ENCODE assay signal across 17 mouse cellular contexts in genomic region chr8:110642331-110642730, GRCm38 (mm10). TPM values are rescaled to one million over a fixed set of nuclear protein-coding genes. Genes with fewer than 3 reads are reported as not detected.
DNase-seq lines count a peak whose midpoint lies in the region; ATAC-seq and TF ChIP-seq lines count a peak whose summit lies in the region.
"Had no signal": no experiment of that assay in that cellular context is flagged by ENCODE, and none has a peak within 500 bp of the region (broad histone marks: within the 10 kb centered on the region; RNA-seq: fewer than 3 reads in every experiment).

No protein-coding gene starts in this region.

- H3K9me3 ChIP-seq in heart, postnatal 0 days (replicated peaks; ENCODE audit: control insufficient read depth, low read length), result no peaks in the 10 kb centered on the region
- H3K9me3 ChIP-seq in heart, embryonic 11.5 days (replicated peaks; ENCODE audit: control insufficient read depth, low read length), result no peaks in the 10 kb centered on the region
- H3K9me3 ChIP-seq: forebrain, embryonic 13.5 days; heart, embryonic 12.5 days; limb, embryonic 13.5 days had no signal

- no peaks in the 10 kb centered on the region for H3K4me1 ChIP-seq in heart, postnatal 0 days (ENCODE audit: control insufficient read depth, insufficient read depth)
- peaks cover 2% of the 10 kb centered on the region; the same call in 1 of the 2 replicates for H3K4me1 ChIP-seq in heart, embryonic 11.5 days (ENCODE audit: control insufficient read depth, insufficient read depth, low read length)
- H3K4me1 ChIP-seq: forebrain, embryonic 13.5 days; limb, embryonic 13.5 days had no signal

- no peak overlapping the region for H3K9ac ChIP-seq in heart, postnatal 0 days (replicated peaks; ENCODE audit: low read depth, low read length)
- H3K9ac ChIP-seq in heart, embryonic 11.5 days (ENCODE audit: low read depth, low read length), result no peak overlapping the region
- H3K9ac ChIP-seq: forebrain, embryonic 13.5 days; heart, embryonic 12.5 days; limb, embryonic 13.5 days; liver, embryonic 14.5 days had no signal

- no peak overlapping the region for H3K4me2 ChIP-seq in heart, postnatal 0 days (ENCODE audit: low read depth, low read length)
- H3K4me2 ChIP-seq in heart, embryonic 11.5 days, result no peak overlapping the region
- H3K4me2 ChIP-seq: forebrain, embryonic 13.5 days; heart, embryonic 12.5 days; limb, embryonic 13.5 days had no signal

- no peak overlapping the region for H3K4me3 ChIP-seq in heart, postnatal 0 days (ENCODE audit: low read depth, low read length)
- H3K4me3 ChIP-seq in heart, embryonic 11.5 days (ENCODE audit: low read depth, low read length), result no peak overlapping the region
- H3K4me3 ChIP-seq: erythroblast, embryonic 14.5 days; forebrain, embryonic 13.5 days; heart, embryonic 12.5 days; limb, embryonic 13.5 days had no signal

- TF ChIP-seq CTCF in heart, postnatal 0 days (IDR thresholded peaks at IDR 0.05; ENCODE audit: low read depth), result 0 out of 2 replicates have a peak, but pooled peaks have one; percentile 2

- H3K27ac ChIP-seq in heart, postnatal 0 days (ENCODE audit: low read depth), result no peak overlapping the region
- H3K27ac ChIP-seq in heart, embryonic 11.5 days (ENCODE audit: low read depth, low read length), result no peak overlapping the region
- H3K27ac ChIP-seq: forebrain, embryonic 13.5 days; limb, embryonic 13.5 days; liver, embryonic 14.5 days had no signal

- 51% methylated on average over 5 of the region's 5 CpGs for WGBS in heart, postnatal 0 days
- 91% methylated on average over 5 of the region's 5 CpGs for WGBS in heart, embryonic 11.5 days (ENCODE audit: insufficient replicate concordance)

- H3K36me3 ChIP-seq in heart, postnatal 0 days (replicated peaks; ENCODE audit: control insufficient read depth, insufficient read depth, low read length), result peaks cover 23% of the 10 kb centered on the region
- no peaks in the 10 kb centered on the region for H3K36me3 ChIP-seq in heart, embryonic 11.5 days (ENCODE audit: control insufficient read depth, insufficient read depth, low read length)

- no peak for ATAC-seq in heart, postnatal 0 days (ENCODE audit: insufficient read depth, low read depth)
- no peak for ATAC-seq in heart, embryonic 11.5 days (replicated peaks; ENCODE audit: insufficient number of reproducible peaks, low FRiP score, low TSS enrichment)
- ATAC-seq in megakaryocyte-erythroid progenitor cell, adult 5-6 weeks (replicated peaks; ENCODE audit: low FRiP score, low TSS enrichment, poor library complexity, severe bottlenecking), result no peak
- ATAC-seq: forebrain, embryonic 13.5 days; hindbrain, embryonic 16.5 days; intestine, embryonic 16.5 days had no signal

- no peak for TF ChIP-seq EP300 in heart, postnatal 0 days (IDR thresholded peaks at IDR 0.05; ENCODE audit: low read depth)

- peak; percentile 56 for DNase-seq in adrenal gland, adult 2 months
- DNase-seq in adrenal gland, adult 18-20 months (ENCODE audit: low spot score in 2 of 2), result no peak
- DNase-seq in heart, postnatal 0 days (ENCODE audit: low spot score), result peak; percentile 31
- DNase-seq in brain, adult 2 months (ENCODE audit: low read depth, low spot score), result peak; percentile 84
- DNase-seq in cerebellum, adult 9-10 months, result peak; percentile 77
- no peak for DNase-seq in spleen, postnatal 4 days (ENCODE audit: low spot score in 2 of 2)
- DNase-seq: layer of hippocampus, postnatal 36 days; right cerebral cortex, postnatal 25 days had no signal

- H3K27me3 ChIP-seq in heart, postnatal 0 days (ENCODE audit: control insufficient read depth, insufficient read depth, low read length), result no peaks in the 10 kb centered on the region
- H3K27me3 ChIP-seq in heart, embryonic 11.5 days (ENCODE audit: control insufficient read depth, insufficient read depth, low read length), result no peaks in the 10 kb centered on the region
- H3K27me3 ChIP-seq: forebrain, embryonic 13.5 days; heart, embryonic 12.5 days; limb, embryonic 13.5 days had no signal

RNA-seq across cellular contexts. Expression of gene Vac14, which starts 23.9 kb away (rescaled TPM):
- total RNA-seq in adrenal gland, adult 2 months (2021), result 10 to 100 TPM; 29.8 to 37.5 TPM
- polyA plus RNA-seq in adrenal gland, adult 2 months (2012; rRNA removed), result 40.9 and 47.0 TPM in 2 replicates
- 10 to 100 TPM; 29.8 to 32.8 TPM for total RNA-seq in adrenal gland, adult 18-20 months (2021)
- 13.6 and 23.2 TPM in 2 replicates for total RNA-seq in heart, postnatal 0 days (2014; rRNA removed; ENCODE audit: low replicate concordance)
- polyA plus RNA-seq in heart, postnatal 0 days (2015; fragmentation: Nextera tagmentation; extraction: Ambion mirVana), result 8.9 and 10.3 TPM in 2 replicates
- 21.6 and 22.7 TPM in 2 replicates for polyA plus RNA-seq in heart, embryonic 11.5 days (2014; fragmentation: Nextera tagmentation; extraction: Ambion mirVana)
- total RNA-seq in megakaryocyte-erythroid progenitor cell, adult 5-6 weeks (2014; fragmentation: Nextera tagmentation), result 50.2 and 53.9 TPM in 2 replicates
- total RNA-seq in megakaryocyte-erythroid progenitor cell, adult 5-6 weeks (2017), result 19.8 and 23.7 TPM in 2 replicates

Comparison
In these comparisons a context has a peak if more than half of its experiments do, and no peak if none do; other contexts are left out.
1. DNase-seq: peak in adrenal gland, adult 2 months (single experiment), heart, postnatal 0 days (single experiment), brain, adult 2 months (single experiment) and cerebellum, adult 9-10 months (single experiment); none in adrenal gland, adult 18-20 months (0 of 2) and spleen, postnatal 4 days (0 of 2).